Mouse (Mus musculus): ENCODE measurements around the gene Bpifb2.

- TF ChIP-seq POLR2A (IDR thresholded peaks at IDR 0.05; ENCODE audit: borderline replicate concordance, insufficient read depth, low read length) (no peak; the same call in 1 of the 2 replicates), CTCF (IDR thresholded peaks at IDR 0.05; ENCODE audit: borderline replicate concordance, insufficient read depth, low read depth, low read length) (no peak)
Measured at GRCm38 (mm10) chr2:153827171-153827830, 47.5 kb upstream of the Bpifb2 start.

Measured in cerebellum, adult 2 months (tissue).